Mouse (Mus musculus): ENCODE results near the gene 2610044O15Rik8. TPM values are rescaled to one million over a fixed set of nuclear protein-coding genes. Genes with fewer than 3 reads are reported as not detected.
A peak's percentile ranks its signal among the peaks of the same experiment; 100 is the strongest.
"Not testable (repeated sequence)": the region's sequence is repeated elsewhere in the genome, so short reads cannot be mapped to it uniquely, and the experiment has no call there.

Gene 2610044O15Rik8
- polyA plus RNA-seq (2016; fragmentation: Nextera tagmentation; extraction: Ambion mirVana) = 19.0 and 19.6 TPM in 2 replicates

GRCm38 (mm10) chr8:129234027-129234733 is at the start of gene 2610044O15Rik8:
Gene 2610044O15Rik8, minus strand, starts transcription at chr8:129234406.
- 1% methylated on average over 18 of the region's 18 CpGs for WGBS
- H3K27me3 ChIP-seq (ENCODE audit: insufficient read depth, poor library complexity, severe bottlenecking) = no peaks in the 10 kb centered on the region
- peak within 1 kb of the TSS; percentile 69 for H3K4me3 ChIP-seq

GRCm38 (mm10) chr8:129265918-129266317 is 31.7 kb upstream of the 2610044O15Rik8 start:
- H3K4me1 ChIP-seq = no peaks in the 10 kb centered on the region
- no peak overlapping the region for H3K27ac ChIP-seq
- peaks cover 39% of the 10 kb centered on the region for H3K36me3 ChIP-seq
- H3K4me3 ChIP-seq = no peak overlapping the region
- H3K27me3 ChIP-seq (ENCODE audit: insufficient read depth, poor library complexity, severe bottlenecking) = no peaks in the 10 kb centered on the region
- peaks cover 15% of the 10 kb centered on the region for H3K9me3 ChIP-seq
- no peak for DNase-seq (ENCODE audit: low spot score)
- 90% methylated on average over 1 of the region's 1 CpGs for WGBS

More at GRCm38 (mm10) chr8:129234027-129234733, at the start of gene 2610044O15Rik8:
- H3K36me3 ChIP-seq = no peaks in the 10 kb centered on the region
- H3K4me1 ChIP-seq = peaks cover 11% of the 10 kb centered on the region; the same call in 1 of the 2 replicates
- H3K27ac ChIP-seq = peak within 1 kb of the TSS; percentile 90
- peak; percentile 96 for DNase-seq (ENCODE audit: low spot score)
- no peaks in the 10 kb centered on the region for H3K9me3 ChIP-seq

DNA sequence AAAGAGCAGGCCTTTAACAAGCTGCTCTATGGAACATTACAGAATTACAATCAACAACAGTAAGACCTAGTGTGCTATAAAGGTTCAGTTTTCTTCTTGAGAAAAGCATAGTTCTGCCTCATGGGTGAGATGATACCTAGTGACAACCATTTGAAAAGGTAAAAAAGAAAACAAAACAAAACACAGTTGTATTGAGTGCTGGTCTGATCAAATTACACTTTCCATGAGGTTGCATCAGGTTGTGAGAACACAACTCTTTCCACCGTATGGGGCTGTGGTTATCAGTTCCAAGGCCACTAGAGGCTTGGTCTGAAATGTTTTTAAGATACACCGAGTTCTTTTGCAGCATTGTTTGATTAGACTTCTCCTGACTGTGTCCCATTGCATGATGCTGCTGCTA is 30.1 kb upstream of the 2610044O15Rik8 start:
- Histone ChIP-seq H3K9me3 (peaks cover 15% of the 10 kb centered on the region), H3K4me1 (no peaks in the 10 kb centered on the region), H3K27ac (no peak overlapping the region), H3K4me3 (peak overlapping the region; percentile 64; the same call in 1 of the 2 replicates), H3K36me3 (peaks cover 24% of the 10 kb centered on the region), H3K27me3 (ENCODE audit: insufficient read depth, poor library complexity, severe bottlenecking) (no peaks in the 10 kb centered on the region)
- DNase-seq (ENCODE audit: low spot score) = no peak
- WGBS = 75% methylated on average over 2 of the region's 2 CpGs

- not testable (repeated sequence) for H3K4me1 ChIP-seq; H3K27me3 ChIP-seq (ENCODE audit: insufficient read depth, poor library complexity, severe bottlenecking); H3K9me3 ChIP-seq
- WGBS = 1% methylated on average over 24 of the region's 24 CpGs
- peak overlapping the region; percentile 64 for H3K4me3 ChIP-seq
- H3K27ac ChIP-seq = peak overlapping the region; percentile 79
- peak; percentile 89 for DNase-seq (ENCODE audit: low spot score)
- peaks cover 14% of the 10 kb centered on the region for H3K36me3 ChIP-seq
These were observed 29.2 kb upstream of the 2610044O15Rik8 start for GRCm38 (mm10) chr8:129263211-129263927.

- WGBS = 4% methylated on average over 9 of the region's 9 CpGs
- H3K27me3 ChIP-seq (ENCODE audit: insufficient read depth, poor library complexity, severe bottlenecking) = no peaks in the 10 kb centered on the region
- H3K9me3 ChIP-seq = no peaks in the 10 kb centered on the region
- H3K36me3 ChIP-seq = no peaks in the 10 kb centered on the region
- DNase-seq (ENCODE audit: low spot score) = no peak
- peaks cover 11% of the 10 kb centered on the region; the same call in 1 of the 2 replicates for H3K4me1 ChIP-seq
- H3K27ac ChIP-seq = peak overlapping the region; percentile 90
- peak overlapping the region; percentile 69 for H3K4me3 ChIP-seq
These were observed 561 bp downstream of the 2610044O15Rik8 start for GRCm38 (mm10) chr8:129233664-129234026.

Other genes with a start within 250 kb of the 2610044O15Rik8 start
- not detected in 2 replicates for gene Ccdc7a, start 168.9 kb downstream of the 2610044O15Rik8 start, polyA plus RNA-seq (2016; fragmentation: Nextera tagmentation; extraction: Ambion mirVana)
- gene Ccdc7b, start 167.3 kb downstream of the 2610044O15Rik8 start, polyA plus RNA-seq (2016; fragmentation: Nextera tagmentation; extraction: Ambion mirVana) = not detected in 2 replicates
- not detected in 2 replicates for gene Gm10999, start 102.7 kb downstream of the 2610044O15Rik8 start, polyA plus RNA-seq (2016; fragmentation: Nextera tagmentation; extraction: Ambion mirVana)

Measured in heart, embryonic 10.5 days (tissue).